Mouse (Mus musculus) thymus, adult 2 months (tissue): ENCODE results near the gene Ccr10. TPM values are rescaled to one million over a fixed set of nuclear protein-coding genes. Genes with fewer than 3 reads are reported as not detected.

Experiments
- DNase-seq: peaks from one replicate; pipeline ENCODE4 v3.0.0; 2021
- H3K27ac ChIP-seq: fragments of 200-500 bp; 2 replicates; pipeline ENCODE4 v1.5.1; 2012; ENCODE audit warnings: low read length, control low read depth; ENCODE audit not compliant: control insufficient read depth, insufficient read depth
- H3K27me3 ChIP-seq: fragments of 200-500 bp; 2 replicates; pipeline ENCODE4 v1.6.1; 2012; ENCODE audit warnings: mild to moderate bottlenecking, low read length, moderate library complexity, mixed read lengths; ENCODE audit not compliant: control insufficient read depth, insufficient read depth
- H3K36me3 ChIP-seq: fragments of 200-500 bp; 2 replicates; pipeline ENCODE4 v1.6.1; 2012; ENCODE audit warnings: mild to moderate bottlenecking, low read length, moderate library complexity; ENCODE audit not compliant: control insufficient read depth, insufficient read depth
- H3K4me1 ChIP-seq: fragments of 200-500 bp; replicated peaks from 2 replicates; pipeline ENCODE4 v1.6.1; 2012; ENCODE audit warnings: low read length; ENCODE audit not compliant: control insufficient read depth, insufficient read depth
- H3K4me3 ChIP-seq: fragments of 200-500 bp; 2 replicates; pipeline ENCODE4 v1.5.1; 2012; ENCODE audit warnings: mild to moderate bottlenecking, low read length, control low read depth, moderate library complexity; ENCODE audit not compliant: control insufficient read depth, insufficient read depth
- CTCF ChIP-seq: fragments of 200-500 bp; IDR thresholded peaks from 2 replicates; pipeline ENCODE4 v1.5.1; 2012; ENCODE audit warnings: mild to moderate bottlenecking, control low read depth, low read length, moderate library complexity, borderline replicate concordance; ENCODE audit not compliant: control insufficient read depth, poor library complexity, insufficient read depth; ENCODE audit errors: extremely low read depth
- POLR2A ChIP-seq: fragments of 200-500 bp; IDR thresholded peaks from 2 replicates; pipeline ENCODE4 v1.6.1; 2012; ENCODE audit warnings: mild to moderate bottlenecking, low read length, control low read depth, moderate library complexity; ENCODE audit not compliant: control insufficient read depth, poor library complexity, insufficient read depth; ENCODE audit errors: extremely low read depth
- WGBS: fragments of 180-500 bp; shearing (Covaris S2); methylation state at CpG from one replicate; pipeline ENCODE4 v1.1.7; 2018; 5-methylcytosine and 5-hydroxymethylcytosine counted together
- polyA plus RNA-seq: library from polyadenylated mRNA; depleted of rRNA; stranded (reverse); fragments of >200 nt; gene quantifications from 2 replicates; pipeline ENCODE4 v1.2.3, GENCODE M21; 2012

The Ccr10 gene
- polyA plus RNA-seq, 1 experiment: 3.9 TPM

GRCm38 (mm10) chr11:101176933-101177773 is 1.9 kb upstream of the Ccr10 start:
- no peaks in the 10 kb centered on the region for H3K36me3 ChIP-seq
- H3K27ac ChIP-seq: no peak overlapping the region
- H3K27me3 ChIP-seq: peaks cover 16% of the 10 kb centered on the region; the same call in 1 of the 2 replicates
- peaks cover 24% of the 10 kb centered on the region for H3K4me1 ChIP-seq
- peak; percentile 73 for TF ChIP-seq CTCF
- no peak for TF ChIP-seq POLR2A
- no peak overlapping the region for H3K4me3 ChIP-seq
- DNase-seq: peak; percentile 81
- WGBS: 41% methylated on average over 22 of the region's 22 CpGs

- no peak overlapping the region for H3K27ac ChIP-seq
- H3K4me3 ChIP-seq: no peak overlapping the region
- WGBS: 7% methylated on average over 25 of the region's 25 CpGs
- DNase-seq: no peak
- H3K4me1 ChIP-seq: peaks cover 25% of the 10 kb centered on the region
- no peaks in the 10 kb centered on the region for H3K36me3 ChIP-seq
- H3K27me3 ChIP-seq: peaks cover 20% of the 10 kb centered on the region; the same call in 1 of the 2 replicates
- no peak for TF ChIP-seq CTCF
- TF ChIP-seq POLR2A: no peak
These were observed 961 bp upstream of the Ccr10 start for GRCm38 (mm10) chr11:101176117-101176691.

- no peak for TF ChIP-seq CTCF
- TF ChIP-seq POLR2A: no peak
- Histone ChIP-seq H3K27me3 (peaks cover 22% of the 10 kb centered on the region), H3K4me1 (peaks cover 28% of the 10 kb centered on the region), H3K4me3 (no peak overlapping the region), H3K27ac (no peak overlapping the region), H3K36me3 (no peaks in the 10 kb centered on the region)
- DNase-seq: no peak
- WGBS: 4% methylated on average over 11 of the region's 11 CpGs
These were observed 433 bp upstream of the Ccr10 start for GRCm38 (mm10) chr11:101175636-101176116.

- 44% methylated on average over 9 of the region's 9 CpGs for WGBS
- Histone ChIP-seq H3K27ac (no peak overlapping the region), H3K36me3 (no peaks in the 10 kb centered on the region), H3K4me1 (peaks cover 28% of the 10 kb centered on the region), H3K27me3 (peaks cover 28% of the 10 kb centered on the region), H3K4me3 (no peak overlapping the region)
- DNase-seq: no peak
- TF ChIP-seq CTCF (no peak), POLR2A (no peak)
These were observed 876 bp downstream of the Ccr10 start for GRCm38 (mm10) chr11:101174389-101174745.

- H3K27me3 ChIP-seq: peaks cover 28% of the 10 kb centered on the region
- H3K4me3 ChIP-seq: peak overlapping the region; percentile 43
- H3K36me3 ChIP-seq: no peaks in the 10 kb centered on the region
- peak; percentile 78 for DNase-seq
- H3K4me1 ChIP-seq: peaks cover 28% of the 10 kb centered on the region
- WGBS: 3% methylated on average over 61 of the region's 61 CpGs
- peak; percentile 99 for TF ChIP-seq CTCF
- TF ChIP-seq POLR2A: no peak
- H3K27ac ChIP-seq: no peak overlapping the region
These were observed 1.4 kb downstream of the Ccr10 start for GRCm38 (mm10) chr11:101173631-101174388.

GRCm38 (mm10) chr11:101173112-101173511 is 2.1 kb downstream of the Ccr10 start:
- Histone ChIP-seq H3K27ac (no peak overlapping the region), H3K4me1 (peaks cover 28% of the 10 kb centered on the region), H3K36me3 (no peaks in the 10 kb centered on the region), H3K4me3 (no peak overlapping the region), H3K27me3 (peaks cover 30% of the 10 kb centered on the region)
- 20% methylated on average over 11 of the region's 11 CpGs for WGBS
- TF ChIP-seq POLR2A (no peak), CTCF (no peak)
- no peak for DNase-seq
